Mouse (Mus musculus) urinary bladder, postnatal 14 days (tissue): Measurements from ENCODE around the gene Pik3r2.
"Not testable (repeated sequence)": the region's sequence is repeated elsewhere in the genome, so short reads cannot be mapped to it uniquely, and the experiment has no call there.

Source experiments
- DNase-seq: peaks from one replicate; pipeline ENCODE4 v3.0.0; 2021; ENCODE audit warnings: low spot score

Gene Pik3r2

DNA sequence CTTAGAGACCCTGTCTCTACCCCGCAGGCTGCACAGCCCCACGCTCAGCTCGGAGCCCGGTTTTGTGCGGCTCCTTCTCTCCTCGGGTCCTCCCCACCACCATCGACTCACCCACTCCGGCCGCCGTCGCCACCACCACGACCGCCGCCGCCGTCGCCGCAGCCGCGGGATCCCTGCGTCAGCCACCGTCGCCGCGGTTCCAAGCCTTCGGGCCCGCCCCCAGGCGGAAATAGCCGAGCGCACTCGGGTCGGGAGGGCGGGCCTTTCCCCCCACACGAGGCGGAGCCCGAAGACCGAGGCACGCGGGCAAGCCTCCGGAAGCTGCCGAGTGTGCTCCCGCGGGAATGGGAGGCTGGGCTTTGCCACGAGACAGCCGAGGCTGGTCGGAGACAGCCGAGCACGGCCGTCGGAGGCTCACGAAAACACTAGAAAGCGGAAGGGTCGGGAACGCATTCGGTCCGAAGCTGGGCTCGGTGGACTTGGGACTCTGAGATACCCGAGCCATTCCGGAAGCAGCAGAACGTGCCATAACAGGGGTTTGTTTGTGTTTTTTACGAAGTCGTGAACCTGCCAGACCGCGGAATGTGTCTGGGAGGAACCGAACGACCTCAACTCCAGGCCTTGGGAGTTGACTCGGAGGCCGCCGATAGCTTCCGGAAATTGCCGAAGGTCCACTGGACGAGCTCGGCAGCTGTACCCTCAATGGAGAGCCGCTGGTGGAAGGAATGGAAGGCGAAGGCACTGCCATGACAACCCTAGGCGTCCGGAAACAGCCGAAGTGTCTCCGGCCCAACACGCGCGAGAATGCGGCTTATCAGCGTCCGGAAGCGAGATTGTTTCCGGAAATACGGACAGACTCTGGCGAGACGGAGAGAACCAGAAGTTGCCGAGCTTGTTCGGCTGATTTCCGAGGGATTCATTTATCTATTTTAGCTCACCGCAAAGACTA, at the start of gene Pik3r2:
Pik3r2 (minus strand) TSS at position 218 of the 949 bp plus-strand sequence.
- peak; percentile 98 for DNase-seq

DNA sequence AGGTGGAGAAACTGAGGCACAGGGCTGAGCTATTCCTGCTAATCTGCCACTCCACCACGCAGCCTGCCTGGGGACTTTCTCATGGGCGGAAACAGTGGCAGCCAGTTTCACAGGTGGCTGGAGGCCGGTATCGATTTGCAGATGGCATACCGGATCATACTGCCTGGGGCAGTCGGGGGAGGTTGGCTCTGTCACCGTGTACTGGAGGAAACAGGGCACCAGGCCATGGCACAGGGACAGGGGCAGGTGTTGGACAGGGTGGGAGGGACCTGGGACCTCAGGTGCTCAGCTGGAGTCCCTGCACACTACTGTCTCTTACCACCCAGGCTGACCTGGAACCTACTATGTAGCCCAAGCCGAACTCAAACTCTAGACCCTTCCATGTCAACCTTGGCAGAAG, 49.3 kb upstream of the Pik3r2 start:
- DNase-seq = peak; percentile 47

- no peak for DNase-seq
These were observed 47.3 kb upstream of the Pik3r2 start for GRCm38 (mm10) chr8:70823802-70824201.

DNA sequence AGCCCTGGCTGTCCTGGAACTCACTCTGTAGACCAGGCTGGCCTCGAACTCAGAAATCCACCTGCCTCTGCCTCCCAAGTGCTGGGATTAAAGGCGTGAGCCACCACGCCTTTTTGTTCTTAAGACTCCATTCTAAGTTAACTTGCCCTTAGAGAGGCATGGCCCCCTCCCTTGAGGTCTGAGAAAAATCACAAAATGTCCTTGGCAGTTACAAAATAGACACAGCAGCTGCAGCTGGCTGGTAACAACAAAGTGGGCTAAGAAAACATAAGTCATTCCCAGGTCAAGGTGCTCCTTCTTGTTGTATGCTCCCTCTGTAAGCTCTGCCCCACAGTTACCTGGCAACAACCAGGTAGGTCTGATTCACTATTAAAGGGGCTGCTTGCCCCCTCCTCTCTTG, 46.1 kb upstream of the Pik3r2 start:
- not testable (repeated sequence) for DNase-seq

GRCm38 (mm10) chr8:70821992-70822391, 45.5 kb upstream of the Pik3r2 start:
- no peak for DNase-seq

DNA sequence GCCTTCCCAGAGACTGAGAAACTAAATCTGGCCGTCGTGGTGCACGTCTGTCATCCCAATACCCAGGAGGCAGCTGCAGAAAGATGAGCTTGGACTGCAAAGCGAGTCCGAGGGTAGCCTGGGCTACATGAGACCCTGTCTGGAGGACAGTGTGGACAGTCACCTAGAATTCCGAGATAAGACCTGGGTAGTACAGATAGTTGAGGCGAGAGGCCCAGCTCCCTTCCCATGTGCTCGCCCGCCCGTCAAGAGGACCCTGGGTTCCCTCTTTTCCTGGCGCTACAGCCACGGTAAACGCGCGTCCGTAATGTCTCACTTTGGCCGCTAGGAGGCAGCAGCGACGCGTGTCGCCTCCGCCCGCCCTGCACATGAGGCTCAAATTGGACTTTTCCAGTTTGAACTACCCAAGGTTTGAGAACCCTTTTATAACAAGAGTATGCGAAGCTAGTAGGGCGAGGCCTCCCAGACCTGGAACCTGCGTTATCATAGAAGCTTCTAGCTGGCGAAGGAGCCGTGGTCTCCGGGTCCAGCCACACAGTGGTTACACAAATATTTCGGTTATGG, 45.0 kb upstream of the Pik3r2 start:
- DNase-seq = peak; percentile 70

DNA sequence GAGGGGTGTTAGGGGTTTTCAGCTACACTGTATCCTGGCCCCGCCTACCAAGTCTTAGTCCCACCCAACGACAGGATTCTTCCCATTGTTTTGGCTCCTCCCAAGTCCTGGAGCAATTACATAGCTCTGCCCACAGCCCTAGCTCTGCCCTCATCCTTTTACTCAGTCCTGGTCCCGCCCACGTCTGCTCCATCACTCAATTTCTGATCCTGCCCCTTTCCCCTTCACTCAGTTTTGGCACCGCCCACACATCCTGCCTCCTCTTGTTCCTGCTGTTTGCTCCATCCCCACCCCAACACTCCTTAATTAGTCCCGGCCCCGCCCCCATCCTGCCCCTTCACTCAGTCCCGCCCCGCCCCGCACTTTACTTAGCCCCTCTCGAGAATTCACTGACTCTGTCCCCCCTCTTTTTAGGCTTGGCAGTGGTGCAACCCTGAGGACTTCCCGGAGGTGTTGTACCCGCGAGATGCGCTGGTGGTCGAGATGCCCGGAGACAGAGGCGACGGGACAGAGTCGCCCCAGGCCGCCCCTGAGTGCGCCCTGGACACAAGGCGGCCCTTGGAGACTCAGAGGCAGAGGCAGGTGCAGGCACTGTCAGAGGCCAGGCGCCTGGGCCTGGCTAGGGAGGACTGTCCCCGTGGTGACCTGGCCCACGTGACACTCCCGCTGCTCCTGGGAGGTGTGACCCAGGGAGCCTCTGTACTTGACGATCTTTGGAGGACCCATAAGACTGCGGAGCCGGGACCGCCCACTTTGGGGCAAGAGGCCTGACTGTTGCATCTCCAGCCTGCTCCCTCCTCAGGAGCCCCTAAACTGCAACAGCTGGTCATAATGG, 43.8 kb upstream of the Pik3r2 start:
- DNase-seq = peak; percentile 75

DNA sequence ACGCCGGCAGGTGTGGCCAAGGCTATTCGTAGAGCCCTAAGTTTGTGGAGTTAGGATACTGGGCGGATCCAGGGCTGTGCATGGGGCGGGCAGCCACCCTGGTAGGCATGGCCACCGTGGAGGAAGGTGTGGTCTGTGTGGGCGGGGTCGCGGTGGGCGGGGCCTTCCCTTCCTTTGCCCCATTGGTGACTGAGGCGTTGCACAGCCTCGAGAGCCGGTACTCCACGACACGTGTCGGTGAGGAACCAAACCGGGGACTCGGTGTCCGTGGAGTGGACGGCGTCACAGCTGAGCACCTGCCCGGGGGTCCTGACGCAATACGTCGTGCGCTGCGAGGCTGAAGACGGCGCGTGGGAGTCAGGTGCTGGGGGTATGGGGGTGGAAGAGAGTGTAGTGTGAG, 40.2 kb upstream of the Pik3r2 start:
- peak; percentile 67 for DNase-seq

GRCm38 (mm10) chr8:70812885-70813284, 36.4 kb upstream of the Pik3r2 start:
- DNase-seq = no peak

DNA sequence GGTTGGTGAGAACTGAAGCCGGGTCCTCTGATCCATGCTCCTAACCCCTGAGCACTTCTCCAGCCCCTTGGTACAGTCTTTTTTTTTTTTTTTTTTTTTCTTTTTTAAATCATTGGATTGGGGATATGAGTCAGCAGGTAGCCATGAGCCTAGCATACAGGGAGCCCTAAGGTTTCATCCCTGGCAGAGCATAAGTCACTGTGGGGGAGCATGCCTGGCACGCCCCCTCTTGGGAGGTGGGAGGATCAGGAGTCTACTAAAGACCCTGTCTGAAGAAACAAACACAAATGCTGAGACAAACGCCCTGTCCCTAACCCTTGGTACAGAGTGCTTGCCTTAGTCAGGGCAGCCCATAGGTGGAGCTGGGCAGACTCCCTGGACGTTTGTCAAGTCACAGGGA, 35.5 kb upstream of the Pik3r2 start:
- no peak for DNase-seq

DNA sequence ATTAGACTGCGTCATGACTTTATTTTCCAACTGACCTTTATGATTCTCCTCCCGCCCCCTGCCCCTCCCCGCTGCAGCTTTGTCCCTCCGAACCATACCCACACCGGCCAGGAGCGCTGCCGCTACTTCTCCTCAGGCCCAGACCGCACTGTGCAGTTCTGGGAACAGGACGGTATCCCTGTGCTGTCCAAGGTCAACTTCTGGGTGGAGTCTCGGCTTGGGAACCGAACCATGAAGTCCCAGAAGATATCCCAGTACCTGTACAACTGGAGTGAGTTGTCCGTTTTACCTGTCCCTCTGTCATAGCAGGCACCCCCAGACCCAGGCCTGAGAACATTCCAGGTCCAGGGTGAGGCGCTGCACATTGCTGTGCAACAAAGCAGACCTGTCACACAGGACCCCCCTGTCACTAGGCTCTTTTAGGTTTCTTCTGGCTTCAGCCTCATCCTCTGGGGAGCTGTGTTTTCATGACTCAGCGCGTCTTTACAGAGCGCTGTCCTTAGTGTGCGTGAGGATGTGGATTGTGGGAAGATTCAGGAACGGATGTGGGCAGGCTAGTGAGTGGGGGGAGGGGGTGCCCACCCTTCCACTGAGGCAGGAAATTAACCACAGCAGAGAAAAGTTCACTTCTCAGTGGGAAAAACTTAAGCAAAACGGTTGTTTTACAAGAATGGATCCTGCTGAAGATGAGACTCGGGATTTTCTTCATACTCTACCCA, 34.6 kb upstream of the Pik3r2 start:
- no peak for DNase-seq

DNA sequence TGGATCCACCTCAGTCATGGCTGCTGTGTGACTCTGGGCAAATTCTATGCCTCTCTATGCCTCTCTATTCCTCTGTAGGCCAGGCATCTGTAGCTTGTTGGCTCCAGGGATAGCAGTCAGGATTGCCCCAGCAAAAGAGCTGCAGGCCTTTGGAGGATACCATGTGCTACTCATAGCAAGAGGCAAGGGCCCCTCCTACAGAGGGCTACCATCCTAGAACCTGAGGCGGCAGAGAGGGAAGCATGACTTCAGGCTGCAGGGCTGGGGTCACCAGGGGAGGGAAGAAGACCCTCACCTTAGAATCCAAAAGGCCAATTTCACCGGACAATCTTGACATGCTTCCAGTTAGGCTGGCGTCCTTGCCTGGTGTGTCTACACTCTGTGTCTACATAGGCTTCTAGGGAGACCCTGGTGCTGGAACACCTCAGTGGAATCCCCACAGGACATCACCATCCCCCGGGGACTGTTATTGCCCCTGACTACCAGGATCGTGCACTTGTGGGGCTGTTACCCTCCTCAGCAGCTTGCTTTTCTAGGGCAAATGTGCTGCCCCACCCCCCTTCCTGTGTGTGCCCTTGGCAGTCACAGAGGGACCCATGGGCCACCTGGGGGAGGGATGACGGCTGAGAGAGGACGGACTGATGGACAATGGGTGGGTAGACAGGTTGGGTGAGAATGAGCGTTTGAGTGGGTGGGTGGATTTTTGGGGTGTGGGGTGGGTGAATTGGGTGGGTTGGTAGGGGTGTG, 32.6 kb upstream of the Pik3r2 start:
- DNase-seq = no peak

GRCm38 (mm10) chr8:70808239-70808638, 31.7 kb upstream of the Pik3r2 start, which contains the start of gene Il12rb1:
Gene Il12rb1 (plus strand): TSS chr8:70808449.
- DNase-seq = no peak

- DNase-seq = no peak
These were observed 30.8 kb upstream of the Pik3r2 start for GRCm38 (mm10) chr8:70807304-70807703.

GRCm38 (mm10) chr8:70806541-70806940, 30.0 kb upstream of the Pik3r2 start:
- no peak for DNase-seq

- DNase-seq = peak; percentile 89
These were observed 28.1 kb upstream of the Pik3r2 start, which contains the start of gene Mast3 for GRCm38 (mm10) chr8:70804481-70805206. Gene Mast3 (minus strand): TSS chr8:70805054.

DNA sequence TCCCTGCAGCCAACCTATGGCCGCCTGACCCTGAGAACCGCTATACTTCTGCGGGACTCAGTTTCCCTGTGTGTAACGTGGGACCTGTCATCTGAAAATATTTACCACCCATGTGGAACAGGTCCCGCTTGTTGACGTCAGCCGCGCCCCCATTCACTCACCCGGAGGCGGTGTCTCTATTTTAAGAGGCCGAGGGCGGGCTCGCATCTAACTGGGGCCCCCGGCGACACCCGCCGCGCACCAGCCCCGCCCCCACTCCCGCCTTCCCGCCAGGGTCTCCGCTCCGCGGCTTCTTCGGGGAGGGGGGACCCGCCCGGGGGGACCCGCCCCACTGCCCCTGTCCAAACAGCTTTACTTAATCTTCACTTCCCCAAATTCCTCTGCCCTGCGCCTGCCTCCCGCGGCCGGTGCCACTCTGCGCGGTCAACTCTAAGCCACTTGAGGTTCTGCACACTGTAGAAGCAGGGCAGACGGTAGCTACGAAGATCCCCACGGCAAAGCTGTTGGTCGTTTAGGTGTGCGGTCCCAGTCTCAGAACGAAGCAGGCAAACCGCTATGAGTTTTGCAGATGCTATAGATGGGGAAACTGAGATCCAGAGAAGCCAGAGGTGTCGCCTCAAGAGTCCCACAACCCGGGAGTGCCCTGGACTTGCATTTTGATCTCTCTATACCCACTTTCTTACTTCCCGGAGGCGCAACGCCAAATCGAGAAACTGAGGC, 27.4 kb upstream of the Pik3r2 start:
- DNase-seq = peak; percentile 46

- DNase-seq = no peak
These were observed 26.4 kb upstream of the Pik3r2 start for GRCm38 (mm10) chr8:70802786-70803510.

DNA sequence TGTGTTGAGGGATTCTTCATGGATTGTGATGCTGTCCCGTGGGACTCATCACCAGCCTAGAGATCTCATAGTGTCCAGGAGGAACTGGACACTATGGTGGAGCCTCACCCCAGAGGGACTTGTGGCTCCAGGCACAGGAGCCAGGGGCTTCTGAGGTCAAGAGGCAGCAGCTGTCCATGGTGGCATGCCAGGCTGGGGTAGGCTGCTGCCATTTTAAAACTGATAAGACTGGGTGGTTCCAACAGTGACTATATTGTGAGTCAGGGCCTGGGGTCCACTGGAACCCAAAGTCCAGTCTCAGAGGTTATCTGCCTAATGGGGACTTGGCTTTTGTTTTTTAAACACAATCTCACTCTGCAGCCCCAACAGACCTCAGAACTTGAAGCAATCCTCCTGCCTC, 25.3 kb upstream of the Pik3r2 start:
- no peak for DNase-seq
